Mouse (Mus musculus) kidney, adult 10 weeks (tissue): ENCODE results near the gene Pcnt. TPM values are rescaled to one million over a fixed set of nuclear protein-coding genes. Genes with fewer than 3 reads are reported as not detected.

Experiments
- polyA plus RNA-seq: library from polyadenylated mRNA; stranded (reverse); fragments of 350-450 nt; fragmentation: Illumina TruSeq; extraction: RNeasy Lipid Tissue Mini Kit (QIAGEN cat#74804); gene quantifications from one replicate; pipeline ENCODE4 v1.2.3, GENCODE M21; 2014; ENCODE audit warnings: low read depth, low replicate concordance

Gene Pcnt
- 7.2 TPM for polyA plus RNA-seq

GRCm38 (mm10) chr10:76442178-76443088, at the start of gene Pcnt:
Gene Pcnt (minus strand): TSS chr10:76442786.

DNA sequence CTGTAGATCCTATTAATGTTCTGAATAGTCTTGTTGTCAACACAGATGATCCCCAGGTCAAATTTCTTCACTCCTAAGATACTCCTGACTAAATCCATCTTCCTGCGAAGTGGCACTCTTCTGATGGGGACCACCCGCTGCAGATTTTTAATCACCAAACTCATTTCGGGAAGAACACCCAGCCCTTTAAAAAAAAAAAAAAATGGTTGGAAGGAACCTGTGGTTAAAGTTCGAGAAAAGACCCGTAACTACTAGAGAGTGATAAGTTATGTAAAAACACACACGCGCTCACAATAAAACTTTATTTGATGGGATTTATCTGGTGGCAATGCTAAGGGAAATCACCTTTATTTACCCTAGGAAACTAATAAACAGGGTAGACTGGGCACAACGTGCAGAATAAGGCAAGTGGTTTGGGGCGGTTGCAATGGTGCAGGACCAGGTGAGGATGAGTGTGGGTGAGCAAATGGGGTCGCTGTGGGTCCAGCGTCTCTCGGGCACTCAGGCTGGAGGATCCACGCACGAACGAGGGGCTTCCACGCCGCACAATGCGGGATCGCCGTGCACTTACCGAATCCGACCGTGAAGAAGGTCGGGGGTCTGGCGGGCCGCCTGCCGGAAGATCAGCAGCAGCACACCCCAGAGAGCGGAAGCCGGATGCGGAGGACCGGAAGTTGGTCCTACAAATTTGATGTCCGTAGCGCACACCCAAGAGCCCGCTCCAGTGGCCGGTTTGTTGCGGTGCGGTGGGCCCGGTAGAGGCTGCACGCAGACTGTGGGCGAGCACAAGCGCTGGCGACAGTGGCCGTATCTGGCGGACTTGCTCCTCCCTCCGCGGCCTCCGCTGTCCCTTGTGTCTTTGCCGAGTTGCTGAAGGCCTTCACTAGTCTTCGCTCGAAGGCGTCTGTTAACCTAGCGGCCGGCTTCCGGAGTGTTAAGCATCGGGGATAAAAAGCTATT, 25.9 kb upstream of the Pcnt start, which contains the start of the genes Mcm3ap and Ybey:
Gene Mcm3ap (plus strand): TSS at position 725 of the 960 bp plus-strand sequence.
Gene Ybey (minus strand): TSS at position 912 of the 960 bp plus-strand sequence.

GRCm38 (mm10) chr10:76448851-76449250, 6.3 kb upstream of the Pcnt start, which contains the start of gene 2610028H24Rik:
Gene 2610028H24Rik (plus strand): TSS chr10:76449081.

DNA sequence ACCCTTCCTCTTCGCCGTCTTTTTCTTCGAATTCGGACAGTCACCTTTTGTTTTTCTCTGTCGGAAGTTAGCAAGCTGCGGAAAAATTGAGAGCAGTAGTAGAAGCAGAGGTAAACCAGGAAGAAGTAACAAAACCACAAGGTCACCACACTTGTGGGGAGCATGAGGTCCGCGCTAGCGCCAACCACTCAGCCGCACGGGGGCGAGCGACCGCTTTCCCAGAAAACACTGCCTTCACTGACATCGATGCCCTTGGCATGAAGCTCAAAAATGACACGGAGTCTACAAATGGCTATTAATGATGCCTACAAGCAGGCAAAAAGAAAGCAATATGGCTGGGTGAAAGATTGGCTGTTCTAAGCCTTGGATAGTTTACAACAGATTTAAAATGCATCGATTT, 2.3 kb downstream of the Pcnt start, which contains the start of gene AC141477.1:
Gene AC141477.1 (minus strand): TSS at position 164 of the 400 bp plus-strand sequence.

DNA sequence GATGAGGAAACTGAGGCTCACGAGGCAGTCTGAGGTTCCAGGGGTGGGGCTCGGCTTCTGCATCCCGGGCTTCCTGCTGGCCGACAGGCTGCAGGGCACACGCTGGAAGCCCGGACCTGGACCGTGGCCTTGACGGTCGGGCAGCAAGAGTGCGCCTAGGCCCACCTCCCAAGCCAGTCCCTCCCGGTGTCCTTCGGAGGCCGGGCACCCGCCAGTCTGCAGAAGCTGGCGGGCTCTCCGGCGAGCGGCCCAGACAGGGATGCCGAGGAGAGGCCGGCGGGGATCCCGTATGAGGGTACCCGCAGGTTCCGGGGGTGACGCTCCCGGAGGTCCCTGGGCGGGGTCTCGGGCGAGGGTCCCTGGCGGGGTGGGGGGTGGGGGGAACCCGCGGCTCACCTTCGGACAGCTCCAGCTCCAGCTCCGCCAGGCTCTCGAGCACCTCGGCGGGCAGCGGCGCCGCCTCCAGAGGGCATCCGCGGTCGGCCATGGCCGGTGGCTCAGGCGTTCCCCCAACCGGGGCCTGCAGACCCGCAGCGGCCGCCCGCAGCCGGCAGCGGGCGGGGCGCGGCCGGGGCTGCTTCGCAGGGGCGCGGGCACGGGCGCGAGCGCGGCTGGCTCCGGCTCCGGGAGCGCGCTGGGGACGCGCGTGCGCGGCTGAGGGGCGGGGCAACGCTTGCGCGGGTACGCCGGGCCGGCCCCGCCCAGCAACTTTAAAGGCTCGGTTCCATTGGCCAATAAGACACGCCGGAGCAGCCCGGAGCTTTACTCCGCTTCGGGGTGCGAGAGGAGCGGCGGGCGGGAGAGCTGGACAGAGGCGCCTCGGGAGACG, 97.7 kb downstream of the Pcnt start, which contains the start of gene Dip2a:
Gene Dip2a (minus strand): TSS at position 581 of the 829 bp plus-strand sequence.

Other genes with a start within 250 kb of the Pcnt start
- 1.5 TPM for gene Prmt2, start 204.9 kb downstream of the Pcnt start, polyA plus RNA-seq
- gene S100b, start 188.9 kb downstream of the Pcnt start, polyA plus RNA-seq = not detected
- 8.6 TPM for gene Dip2a, start 97.5 kb downstream of the Pcnt start, polyA plus RNA-seq
- gene AC141477.1, start 2.3 kb downstream of the Pcnt start, polyA plus RNA-seq = not detected
- gene 2610028H24Rik, start 6.3 kb upstream of the Pcnt start, polyA plus RNA-seq = not detected
- gene Mcm3ap, start 26.1 kb upstream of the Pcnt start, polyA plus RNA-seq = 8.9 TPM
- 2.3 TPM for gene Ybey, start 26.3 kb upstream of the Pcnt start, polyA plus RNA-seq
- gene Lss, start 88.8 kb upstream of the Pcnt start, polyA plus RNA-seq = 3.5 TPM
- gene Spatc1l, start 119.5 kb upstream of the Pcnt start, polyA plus RNA-seq = not detected
- gene Ftcd, start 132.9 kb upstream of the Pcnt start, polyA plus RNA-seq = 0.57 TPM
- gene Col6a2, start 180.8 kb upstream of the Pcnt start, polyA plus RNA-seq = 0.69 TPM